Mouse (Mus musculus): ENCODE data around the gene Ctrb1.

- TF ChIP-seq POLR2A (IDR thresholded peaks at IDR 0.05; ENCODE audit: insufficient read length, low read depth) (no peak), TCF12 (IDR thresholded peaks at IDR 0.05; ENCODE audit: insufficient read depth, poor library complexity, severe bottlenecking) (no peak), MAX (IDR thresholded peaks at IDR 0.05; ENCODE audit: low read depth) (no peak), MYOD1 (IDR thresholded peaks at IDR 0.05; ENCODE audit: control insufficient read depth in 1 of 3, insufficient read length in 2 of 3, low read depth in 2 of 3) (no peak), CEBPB (IDR thresholded peaks at IDR 0.05; ENCODE audit: insufficient read depth, poor library complexity, severe bottlenecking) (no peak), TCF3 (IDR thresholded peaks at IDR 0.05; ENCODE audit: insufficient read length, low read depth) (no peak), E2F4 (IDR thresholded peaks at IDR 0.05; ENCODE audit: insufficient read depth) (no peak), POLR2AphosphoS2 (IDR thresholded peaks at IDR 0.05; ENCODE audit: insufficient read length, low read depth) (no peak), MYOG (IDR thresholded peaks at IDR 0.05; ENCODE audit: control insufficient read depth in 1 of 3, insufficient read depth in 1 of 3, insufficient read length in 2 of 3, low read depth in 2 of 3) (no peak)
Observed at GRCm38 (mm10) chr8:111681153-111681552, 9.7 kb downstream of the Ctrb1 start.
